Mouse (Mus musculus) thymus, postnatal 0 days (tissue): ENCODE results near the gene Mas1. TPM values are rescaled to one million over a fixed set of nuclear protein-coding genes. Genes with fewer than 3 reads are reported as not detected.

Source experiments
- DNase-seq: peaks from one replicate; pipeline ENCODE4 v3.0.0-alpha.2; 2015; ENCODE audit warnings: low spot score
- polyA plus RNA-seq: library from polyadenylated mRNA; unstranded; fragments of >200 nt; fragmentation: Nextera tagmentation; extraction: Ambion mirVana; gene quantifications from 2 replicates; pipeline ENCODE4 v1.2.1, GENCODE M21; 2015

Gene Mas1
- polyA plus RNA-seq, 1 experiment from 2014 or later, result 0.10 TPM

GRCm38 (mm10) chr17:12875734-12876133 is 7.8 kb upstream of the Mas1 start, which contains the start of gene Mrgprh:
Gene Mrgprh, plus strand, starts transcription at chr17:12876034.
- DNase-seq, result no peak

DNA sequence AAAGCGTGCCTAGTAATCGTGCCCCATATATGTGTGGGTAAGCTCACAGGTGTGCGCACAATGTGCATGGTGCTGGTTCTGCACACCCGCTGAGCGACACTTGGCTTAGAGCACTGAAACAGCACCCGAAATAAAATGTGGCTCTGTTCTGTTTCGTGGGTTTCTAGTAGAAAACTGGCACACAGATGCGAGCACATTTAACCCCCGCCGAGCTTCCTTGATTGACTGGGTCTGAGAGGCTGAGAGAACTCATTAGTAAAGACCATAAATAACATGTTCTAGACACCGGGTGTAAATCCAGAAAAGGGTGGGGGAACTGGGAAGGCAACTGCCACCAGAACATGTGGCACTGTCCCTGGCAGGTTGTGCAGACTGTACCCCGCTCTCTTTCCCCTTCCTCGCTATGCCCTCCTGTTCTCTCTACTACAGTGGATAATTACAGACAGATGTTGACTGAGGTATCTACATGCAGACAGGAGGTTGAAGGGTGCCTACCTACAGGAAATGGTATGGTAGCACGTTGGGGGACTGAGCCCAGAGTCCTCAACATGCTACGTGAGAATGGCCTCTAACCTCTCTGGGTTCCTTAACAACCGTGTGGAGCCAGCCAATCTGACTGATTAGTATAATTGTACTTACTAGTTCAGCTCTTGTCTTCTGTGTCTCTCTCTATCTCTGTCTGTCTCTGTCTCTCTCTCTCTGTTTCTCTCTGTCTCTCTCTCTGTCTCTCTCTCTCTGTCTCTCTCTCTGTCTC is 4.5 kb upstream of the Mas1 start:
- DNase-seq, result no peak

DNA sequence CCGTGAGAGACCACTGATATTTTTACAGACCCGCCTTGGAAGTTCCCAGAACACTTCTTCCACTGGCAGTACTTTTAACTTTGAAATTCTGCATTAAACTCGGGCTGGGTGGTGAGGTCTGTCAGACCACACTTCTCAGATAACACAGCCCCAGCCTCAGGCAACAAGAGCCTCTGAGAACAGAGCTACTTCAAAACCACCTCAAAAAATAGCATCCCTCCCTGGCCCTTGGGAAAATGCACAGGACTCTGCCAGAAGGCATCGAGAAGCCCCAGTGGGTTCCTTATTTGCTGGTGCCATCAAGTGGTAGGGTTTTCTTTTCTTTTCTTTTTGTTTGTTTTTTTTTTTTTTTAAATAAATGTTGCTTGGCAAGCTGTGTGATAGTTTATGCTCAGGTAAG is 697 bp upstream of the Mas1 start:
- no peak for DNase-seq

- DNase-seq, result no peak
Observed at GRCm38 (mm10) chr17:12866853-12867252, 1.1 kb downstream of the Mas1 start.

- DNase-seq, result no peak
Observed at GRCm38 (mm10) chr17:12865407-12865806, 2.5 kb downstream of the Mas1 start.

- no peak for DNase-seq
Observed at GRCm38 (mm10) chr17:12864111-12864510, 3.8 kb downstream of the Mas1 start.

DNA sequence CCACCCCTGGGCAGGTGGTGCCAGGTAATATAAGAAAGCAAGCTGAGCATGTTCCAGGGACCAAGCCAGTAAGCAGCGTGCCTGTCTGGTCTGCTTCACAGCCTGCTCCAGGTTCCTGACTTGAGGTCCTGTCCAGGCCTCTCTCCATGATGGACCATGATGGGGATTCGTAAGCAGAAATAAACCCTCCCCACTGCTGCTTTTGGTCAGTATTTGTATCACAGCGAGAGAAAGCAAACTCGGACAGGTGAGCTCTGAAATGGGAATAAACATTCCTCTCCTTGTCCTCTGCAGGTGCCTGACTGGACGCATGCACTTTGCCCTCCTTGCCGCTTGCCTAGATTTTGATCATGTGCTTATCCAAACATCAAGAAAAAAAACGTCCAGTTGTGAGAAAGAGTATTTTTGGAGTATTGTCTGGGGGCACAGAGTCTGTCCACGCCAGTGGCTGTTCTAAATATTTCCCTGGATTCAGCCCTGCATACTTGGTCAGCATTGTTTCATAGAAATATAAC is 8.9 kb downstream of the Mas1 start:
- DNase-seq, result no peak

DNA sequence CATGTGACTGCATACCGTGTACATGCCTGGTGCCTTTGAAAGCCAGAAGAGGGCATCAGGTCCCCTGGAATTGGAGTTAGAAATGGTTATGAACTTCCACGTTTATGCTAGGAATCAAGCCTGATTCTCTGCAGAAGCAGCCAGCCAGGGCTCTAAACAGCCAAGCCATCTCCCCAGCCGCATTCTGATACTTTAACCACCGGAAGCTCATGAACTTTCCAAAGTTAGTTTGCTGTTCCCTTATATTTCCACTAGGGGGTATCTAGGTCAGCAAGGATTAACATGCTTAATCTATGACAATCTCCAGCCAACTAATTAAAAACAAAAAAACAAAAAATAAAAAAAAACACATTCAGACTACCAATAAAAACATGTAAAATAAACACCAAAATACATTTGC is 9.9 kb downstream of the Mas1 start:
- peak; percentile 31 for DNase-seq

GRCm38 (mm10) chr17:12857395-12857794 is 10.5 kb downstream of the Mas1 start:
- no peak for DNase-seq

DNA sequence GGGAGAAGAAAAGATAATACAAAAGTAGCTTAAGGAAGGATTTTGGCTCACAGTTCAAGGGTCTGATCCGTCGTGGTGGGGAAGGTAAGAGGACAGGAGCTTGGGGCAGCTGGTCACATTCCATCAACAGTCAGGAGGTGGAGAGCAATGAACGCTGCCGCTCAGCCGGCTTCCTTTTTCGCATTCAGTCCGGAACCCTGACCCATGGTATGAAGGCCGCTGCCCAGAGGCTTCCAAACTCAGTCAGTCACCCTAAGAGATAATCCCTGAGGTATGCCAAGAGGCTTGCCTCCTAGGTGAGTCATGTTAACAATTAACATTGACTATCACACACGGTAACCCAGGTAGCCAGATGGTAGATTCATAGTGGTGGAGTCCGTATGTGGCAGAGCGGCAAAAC is 13.6 kb downstream of the Mas1 start:
- no peak for DNase-seq

- DNase-seq, result no peak
Observed at GRCm38 (mm10) chr17:12853821-12854220, 14.1 kb downstream of the Mas1 start.

DNA sequence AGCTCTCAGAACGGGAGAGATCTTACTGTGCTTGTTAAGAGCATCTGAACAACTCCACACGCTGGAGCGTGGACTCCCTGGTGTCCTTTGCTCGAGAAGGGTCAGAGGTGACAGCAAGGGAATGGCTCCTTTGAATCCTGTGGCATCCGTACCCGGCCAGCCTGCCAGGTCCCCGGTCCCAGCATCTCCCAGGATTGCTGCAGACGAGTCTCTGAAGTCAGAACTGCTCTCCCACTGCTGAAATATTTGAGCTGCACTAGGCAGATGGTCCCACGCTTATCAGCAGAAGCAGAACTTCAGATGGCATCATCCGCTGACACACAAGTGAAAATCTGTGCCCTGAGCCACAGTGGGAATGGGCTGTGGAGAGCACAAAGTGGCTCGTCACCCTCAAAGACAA is 16.3 kb downstream of the Mas1 start:
- no peak for DNase-seq

DNA sequence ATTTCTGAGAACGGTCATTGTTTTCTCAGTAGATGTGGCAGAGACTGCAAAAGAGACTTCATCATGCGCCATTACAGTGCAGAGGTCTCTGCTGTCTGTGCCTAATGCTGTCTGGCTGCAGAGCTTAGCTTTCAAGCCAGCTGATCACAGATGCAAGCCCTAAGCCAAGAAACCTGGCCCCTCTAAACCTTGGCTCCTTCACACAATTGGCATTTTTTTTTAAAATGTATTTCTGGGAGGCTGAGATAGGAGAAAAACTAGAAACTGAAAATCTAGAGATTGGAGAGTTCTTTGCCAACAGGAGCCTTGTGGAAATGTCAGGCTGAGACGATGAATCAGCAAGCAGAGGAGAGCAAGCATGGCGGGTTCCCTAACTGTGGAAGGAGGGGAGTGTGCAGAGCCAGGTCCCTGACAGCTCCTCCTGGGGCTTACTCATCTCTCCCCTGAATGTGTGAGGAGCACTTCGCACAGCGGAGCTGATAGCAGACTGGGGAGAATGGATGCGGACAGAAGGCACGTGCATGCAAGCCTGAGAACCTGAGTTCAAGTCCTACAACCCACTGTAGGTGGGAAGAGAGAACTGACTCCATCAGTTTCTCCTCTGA is 18.1 kb downstream of the Mas1 start:
- DNase-seq, result no peak

DNA sequence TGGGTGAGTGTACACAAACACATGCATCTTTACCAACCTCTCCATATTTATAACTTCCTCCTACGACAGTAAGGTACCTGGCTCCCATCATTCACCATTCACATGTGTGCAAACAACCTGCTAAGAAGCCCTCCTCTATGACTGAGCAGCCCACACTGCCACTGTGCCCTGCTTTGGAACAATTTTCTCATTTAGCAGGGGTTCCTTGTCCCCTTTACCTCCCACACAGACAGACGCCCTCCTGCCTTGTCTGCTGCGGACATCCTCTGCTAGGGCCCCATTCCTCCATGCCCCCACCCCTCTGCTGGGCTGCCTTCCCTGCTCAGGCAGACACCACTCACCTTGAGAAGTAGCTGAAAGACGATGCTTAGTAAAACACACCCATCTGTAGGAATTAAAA is 20.2 kb downstream of the Mas1 start:
- DNase-seq, result no peak

GRCm38 (mm10) chr17:12846474-12846873 is 21.5 kb downstream of the Mas1 start:
- DNase-seq, result no peak

GRCm38 (mm10) chr17:12845862-12846261 is 22.1 kb downstream of the Mas1 start:
- DNase-seq, result no peak

DNA sequence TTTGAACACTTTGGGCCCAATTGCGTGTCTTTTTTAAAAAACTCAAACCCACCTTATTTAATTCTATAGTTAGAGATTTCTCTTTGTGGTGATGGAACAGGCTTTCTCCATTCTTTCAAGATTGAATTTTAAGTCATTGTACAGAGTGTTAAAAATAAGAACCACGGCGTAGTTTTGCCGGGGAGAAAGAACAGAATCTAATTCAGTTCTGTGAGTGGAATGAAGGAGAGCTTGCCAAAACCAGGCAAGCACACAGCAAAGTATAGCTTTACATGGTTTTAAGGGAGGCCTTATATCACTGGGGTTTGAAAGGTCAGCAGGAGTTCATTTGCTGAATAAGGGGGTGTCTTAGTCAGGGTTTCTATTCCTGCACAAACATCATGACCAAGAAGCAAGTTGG is 23.4 kb downstream of the Mas1 start:
- no peak for DNase-seq

- no peak for DNase-seq
Observed at GRCm38 (mm10) chr17:12843826-12844225, 24.1 kb downstream of the Mas1 start.

DNA sequence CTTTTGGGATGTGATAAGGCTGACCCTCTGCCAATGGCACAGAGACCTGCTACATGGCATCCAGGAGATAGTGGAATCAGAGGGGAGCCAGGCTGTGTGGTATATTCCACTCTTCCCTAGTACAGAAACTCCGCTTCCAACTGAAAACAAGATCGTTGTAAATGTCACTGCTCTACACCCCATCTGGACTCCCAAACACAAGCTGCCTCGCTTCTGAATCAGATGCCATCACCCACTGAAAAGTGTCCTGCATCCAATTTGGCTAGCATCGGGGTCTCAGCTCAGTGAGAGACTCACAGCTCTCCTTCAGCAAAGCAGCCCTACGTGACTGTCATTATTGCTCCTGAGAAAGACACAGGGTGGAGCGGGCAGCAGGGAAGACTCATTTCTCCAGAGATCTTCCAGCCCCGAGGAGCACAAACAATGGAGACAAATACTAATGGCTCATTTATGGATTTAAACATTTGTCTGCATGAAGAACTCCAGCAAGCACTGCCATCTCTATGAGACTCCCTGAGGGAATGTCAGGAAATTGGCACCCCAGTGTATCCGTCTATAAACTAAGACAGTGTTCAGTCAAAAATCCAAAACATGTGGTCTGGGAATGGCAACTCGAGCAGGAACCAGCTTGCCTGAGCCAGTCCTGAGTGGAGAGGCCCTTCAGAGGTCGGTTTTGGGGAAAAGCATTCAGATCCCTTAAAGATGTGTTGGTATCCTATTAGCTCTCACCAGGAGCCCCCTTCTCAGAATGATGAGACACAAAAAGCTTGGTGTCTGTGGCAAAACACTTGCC is 28.3 kb downstream of the Mas1 start:
- DNase-seq, result no peak

DNA sequence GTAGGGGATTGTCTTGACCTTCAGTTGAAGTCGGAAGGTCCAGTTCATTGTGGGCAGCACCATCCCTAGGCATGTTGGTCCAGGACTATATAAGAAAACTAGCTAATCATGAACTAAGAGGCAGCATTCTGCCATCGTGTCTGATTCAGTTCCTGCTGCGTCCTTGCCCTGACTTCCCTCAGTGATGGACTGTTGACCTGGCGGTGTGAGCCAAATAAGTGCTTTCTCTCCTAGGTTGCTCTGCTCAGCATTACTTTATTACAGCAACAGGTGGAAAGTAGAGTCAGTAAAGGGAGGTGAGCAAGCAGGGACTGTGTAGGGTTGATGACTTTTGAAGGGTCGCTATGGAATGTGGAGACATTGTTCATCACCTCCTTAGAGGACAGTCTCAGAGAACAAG is 32.2 kb downstream of the Mas1 start:
- no peak for DNase-seq

DNA sequence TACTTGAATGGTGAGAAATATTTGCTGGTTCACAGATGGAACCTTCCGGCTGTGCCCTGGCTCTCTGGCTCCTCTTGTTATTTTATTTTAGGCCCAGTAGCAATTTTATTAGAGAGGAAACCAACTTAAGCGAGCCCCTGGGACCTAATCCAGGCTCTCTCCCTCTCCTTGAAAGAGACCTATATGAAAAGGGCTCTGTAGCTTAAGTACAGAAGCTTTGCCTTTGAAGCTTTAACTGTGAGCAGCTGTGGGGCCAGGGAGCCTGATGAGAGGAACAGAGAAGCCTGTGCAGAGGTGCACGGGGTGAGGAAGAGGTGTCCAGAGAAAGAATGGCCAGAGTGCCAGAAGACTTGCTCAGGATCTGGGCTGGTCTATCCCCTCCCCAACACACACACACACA is 33.1 kb downstream of the Mas1 start:
- DNase-seq, result no peak

GRCm38 (mm10) chr17:12834317-12834716 is 33.6 kb downstream of the Mas1 start:
- no peak for DNase-seq
